Mouse (Mus musculus): ENCODE measurements at regions not wholly inside any gene's neighbourhood (a gene's known extent, or its start where the extent isn't known, plus 50 kb on each side); places are given as distances from the start of the nearest gene placed in this dataset.

- ATAC-seq (ENCODE audit: insufficient read depth): no peak
- Histone ChIP-seq H3K9ac (no peak overlapping the region), H3K9me3 (ENCODE audit: low read depth, low read length) (no peaks in the 10 kb centered on the region), H3K4me2 (no peak overlapping the region), H3K4me1 (ENCODE audit: insufficient read depth) (no peaks in the 10 kb centered on the region), H3K27ac (ENCODE audit: low read depth) (no peak overlapping the region), H3K36me3 (ENCODE audit: insufficient read depth) (no peaks in the 10 kb centered on the region), H3K4me3 (ENCODE audit: low read depth, low read length) (no peak overlapping the region), H3K27me3 (ENCODE audit: insufficient read depth, low read length) (no peaks in the 10 kb centered on the region)
- no peak for DNase-seq
- 71% methylated on average over 1 of the region's 1 CpGs for WGBS
- TF ChIP-seq CTCF (IDR thresholded peaks at IDR 0.05; ENCODE audit: low read depth): no peak
Observed at GRCm38 (mm10) chr17:40455920-40456319, 63.9 kb upstream of the Esp8 start.

DNA sequence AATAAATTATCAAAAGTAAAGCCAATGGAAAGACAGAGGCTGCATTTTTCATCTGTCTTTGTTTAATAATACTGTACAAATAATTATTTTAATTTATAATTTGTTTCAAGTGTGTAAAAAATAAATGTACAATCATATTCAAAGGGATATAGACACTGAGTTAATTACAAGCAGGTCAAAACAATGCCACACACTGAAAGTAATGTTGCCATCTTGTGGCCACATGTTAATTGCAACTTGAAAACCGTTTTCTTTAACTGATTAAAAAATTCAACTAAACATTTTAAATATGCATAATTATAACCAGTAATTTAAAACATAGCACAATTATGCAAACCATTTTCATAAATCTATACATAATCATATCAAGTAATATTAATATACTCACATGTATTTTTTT, 89.4 kb upstream of the Esp8 start:
- Histone ChIP-seq H3K4me2 (no peak overlapping the region), H3K9me3 (ENCODE audit: low read depth, low read length) (no peaks in the 10 kb centered on the region), H3K27ac (ENCODE audit: low read depth) (no peak overlapping the region), H3K4me3 (ENCODE audit: low read depth, low read length) (no peak overlapping the region), H3K4me1 (ENCODE audit: insufficient read depth) (no peaks in the 10 kb centered on the region), H3K36me3 (ENCODE audit: insufficient read depth) (no peaks in the 10 kb centered on the region), H3K9ac (no peak overlapping the region), H3K27me3 (ENCODE audit: insufficient read depth, low read length) (no peaks in the 10 kb centered on the region)
- peak; percentile 23 for DNase-seq
- peak; percentile 27 for TF ChIP-seq CTCF (IDR thresholded peaks at IDR 0.05; ENCODE audit: low read depth)
- 35% methylated on average over 1 of the region's 1 CpGs for WGBS
- ATAC-seq (ENCODE audit: insufficient read depth): no peak

GRCm38 (mm10) chr17:40418651-40419050, 99.6 kb upstream of the Crisp1 start:
- DNase-seq: no peak
- Histone ChIP-seq H3K27ac (ENCODE audit: low read depth) (no peak overlapping the region), H3K4me3 (ENCODE audit: low read depth, low read length) (no peak overlapping the region), H3K9me3 (ENCODE audit: low read depth, low read length) (no peaks in the 10 kb centered on the region), H3K4me1 (ENCODE audit: insufficient read depth) (no peaks in the 10 kb centered on the region), H3K4me2 (no peak overlapping the region), H3K27me3 (ENCODE audit: insufficient read depth, low read length) (no peaks in the 10 kb centered on the region), H3K36me3 (ENCODE audit: insufficient read depth) (no peaks in the 10 kb centered on the region), H3K9ac (no peak overlapping the region)
- WGBS: 75% methylated on average over 11 of the region's 11 CpGs
- no peak for TF ChIP-seq CTCF (IDR thresholded peaks at IDR 0.05; ENCODE audit: low read depth)
- ATAC-seq (ENCODE audit: insufficient read depth): no peak

DNA sequence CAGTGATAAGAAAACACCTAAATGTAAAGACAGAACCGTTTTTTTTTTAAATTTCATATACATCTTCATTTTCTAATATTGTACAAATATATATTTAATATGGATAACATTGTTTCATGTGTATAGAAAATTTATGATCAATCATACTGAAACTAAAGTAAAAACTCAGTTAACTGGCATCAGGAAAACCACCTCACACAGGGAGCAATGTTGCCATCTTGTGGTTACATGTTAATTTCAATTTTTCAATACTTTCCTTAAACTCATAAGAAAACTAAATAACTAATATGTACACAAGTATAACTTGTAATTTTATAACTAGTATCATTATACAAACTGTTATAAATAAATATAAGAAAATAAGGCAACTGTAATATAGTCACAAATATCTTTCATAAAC, 65.6 kb upstream of the Crisp1 start:
- Histone ChIP-seq H3K36me3 (ENCODE audit: insufficient read depth) (no peaks in the 10 kb centered on the region), H3K9ac (no peak overlapping the region), H3K27me3 (ENCODE audit: insufficient read depth, low read length) (no peaks in the 10 kb centered on the region), H3K4me2 (no peak overlapping the region), H3K27ac (ENCODE audit: low read depth) (no peak overlapping the region), H3K9me3 (ENCODE audit: low read depth, low read length) (no peaks in the 10 kb centered on the region), H3K4me1 (ENCODE audit: insufficient read depth) (no peaks in the 10 kb centered on the region), H3K4me3 (ENCODE audit: low read depth, low read length) (no peak overlapping the region)
- ATAC-seq (ENCODE audit: insufficient read depth) (no peak), DNase-seq (no peak)
- 39% methylated on average over 1 of the region's 1 CpGs for WGBS
- TF ChIP-seq CTCF (IDR thresholded peaks at IDR 0.05; ENCODE audit: low read depth): no peak

DNA sequence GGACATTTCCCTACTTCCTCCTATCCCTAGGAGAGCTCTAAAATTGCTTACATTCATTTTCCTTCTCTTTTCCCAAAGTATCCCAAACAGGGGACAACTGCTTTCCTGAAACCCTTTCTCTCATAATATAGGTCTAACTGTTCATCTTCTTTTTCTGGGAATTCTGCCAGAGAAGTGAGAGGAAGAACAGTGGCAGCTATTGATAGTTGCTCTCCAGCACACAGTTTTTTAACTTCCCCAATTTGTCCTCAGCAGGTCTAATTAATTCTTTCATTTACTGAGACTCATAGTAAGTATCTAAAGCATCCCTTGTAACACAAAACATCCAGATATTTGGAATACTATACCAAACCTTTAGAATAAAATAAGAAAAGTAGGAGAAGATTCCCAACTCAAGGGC, 53.7 kb upstream of the Crisp1 start:
- ATAC-seq (ENCODE audit: insufficient read depth) (no peak), DNase-seq (no peak)
- Histone ChIP-seq H3K4me1 (ENCODE audit: insufficient read depth) (no peaks in the 10 kb centered on the region), H3K4me3 (ENCODE audit: low read depth, low read length) (no peak overlapping the region), H3K9me3 (ENCODE audit: low read depth, low read length) (no peaks in the 10 kb centered on the region), H3K27me3 (ENCODE audit: insufficient read depth, low read length) (no peaks in the 10 kb centered on the region), H3K27ac (ENCODE audit: low read depth) (no peak overlapping the region), H3K4me2 (no peak overlapping the region), H3K36me3 (ENCODE audit: insufficient read depth) (no peaks in the 10 kb centered on the region), H3K9ac (no peak overlapping the region)
- TF ChIP-seq CTCF (IDR thresholded peaks at IDR 0.05; ENCODE audit: low read depth): no peak
